ENCODE assay signal across 8 mouse cellular contexts in genomic region chr7:28767462-28767965, GRCm38 (mm10). TPM values are rescaled to one million over a fixed set of nuclear protein-coding genes. Genes with fewer than 3 reads are reported as not detected.
DNase-seq lines count a peak whose midpoint lies in the region; ATAC-seq and TF ChIP-seq lines count a peak whose summit lies in the region.

Nfkbib (minus strand) TSS chr7:28767512.

- no peak for TF ChIP-seq EP300 in liver, postnatal 0 days (IDR thresholded peaks at IDR 0.05; ENCODE audit: low read depth)

- H3K9me3 ChIP-seq in hindbrain, embryonic 16.5 days (ENCODE audit: control insufficient read depth, low read length): no peaks in the 10 kb centered on the region
- no peaks in the 10 kb centered on the region for H3K9me3 ChIP-seq in liver, postnatal 0 days (ENCODE audit: low read length)

- peak within 1 kb of the TSS; percentile 93 for H3K27ac ChIP-seq in layer of hippocampus, adult 2 months
- H3K27ac ChIP-seq in hindbrain, embryonic 16.5 days (ENCODE audit: low read depth, low read length): no peak within 1 kb of the TSS
- peak within 1 kb of the TSS; percentile 78; the same call in 1 of the 2 replicates for H3K27ac ChIP-seq in liver, postnatal 0 days (ENCODE audit: low read depth)

- peaks cover 3% of the 10 kb centered on the region; the same call in 1 of the 2 replicates for H3K36me3 ChIP-seq in hindbrain, embryonic 16.5 days (ENCODE audit: control insufficient read depth, insufficient read depth, low read length)
- H3K36me3 ChIP-seq in liver, postnatal 0 days (replicated peaks; ENCODE audit: insufficient read depth, low read length): peaks cover 5% of the 10 kb centered on the region; the same call in 1 of the 2 replicates

- no peak for ATAC-seq in hindbrain, embryonic 16.5 days
- ATAC-seq in liver, postnatal 0 days: no peak
- no peak for ATAC-seq in erythroid progenitor cell, adult 5-6 weeks (replicated peaks; ENCODE audit: low FRiP score, poor library complexity, severe bottlenecking)

- H3K9ac ChIP-seq in hindbrain, embryonic 16.5 days (ENCODE audit: low read depth, low read length): peak within 1 kb of the TSS; percentile 83
- peak within 1 kb of the TSS; percentile 73 for H3K9ac ChIP-seq in liver, postnatal 0 days (replicated peaks)

- TF ChIP-seq CTCF in layer of hippocampus, adult 2 months (conservative IDR thresholded peaks at IDR 0.05): no peak
- no peak for TF ChIP-seq CTCF in liver, postnatal 0 days (IDR thresholded peaks at IDR 0.05; ENCODE audit: low read depth)

- H3K4me2 ChIP-seq in hindbrain, embryonic 16.5 days (ENCODE audit: low read length): peak within 1 kb of the TSS; percentile 68
- peak within 1 kb of the TSS; percentile 89 for H3K4me2 ChIP-seq in liver, postnatal 0 days (ENCODE audit: low read depth, low read length)

- peaks cover 27% of the 10 kb centered on the region for H3K4me1 ChIP-seq in hindbrain, embryonic 16.5 days (ENCODE audit: control insufficient read depth, insufficient read depth, low read depth, low read length)
- peaks cover 23% of the 10 kb centered on the region for H3K4me1 ChIP-seq in liver, postnatal 0 days (ENCODE audit: insufficient read depth)

- 65% methylated on average over 7 of the region's 7 CpGs for WGBS in hindbrain, embryonic 16.5 days
- 70% methylated on average over 7 of the region's 7 CpGs for WGBS in liver, postnatal 0 days (ENCODE audit: insufficient replicate concordance)

- no peaks in the 10 kb centered on the region for H3K27me3 ChIP-seq in hindbrain, embryonic 16.5 days (replicated peaks; ENCODE audit: control insufficient read depth, insufficient read depth, low read length)
- H3K27me3 ChIP-seq in liver, postnatal 0 days (ENCODE audit: insufficient read depth, low read length): no peaks in the 10 kb centered on the region

- no peak for DNase-seq in layer of hippocampus, adult 2 months (ENCODE audit: low spot score in 2 of 2)
- no peak for DNase-seq in layer of hippocampus, adult 9-11 months
- no peak for DNase-seq in adrenal gland, postnatal 14 days
- DNase-seq in gastrocnemius, postnatal 14 days: no peak
- DNase-seq in liver, postnatal 0 days: no peak
- DNase-seq in ovary, adult 18-20 months (ENCODE audit: low spot score): no peak

- peak within 1 kb of the TSS; percentile 91 for H3K4me3 ChIP-seq in layer of hippocampus, adult 2 months
- H3K4me3 ChIP-seq in hindbrain, embryonic 16.5 days (ENCODE audit: low read length): peak within 1 kb of the TSS; percentile 83
- H3K4me3 ChIP-seq in liver, postnatal 0 days (ENCODE audit: low read depth, low read length): peak within 1 kb of the TSS; percentile 73

- intact Hi-C loops in gastrocnemius, postnatal 14 days (cut with DNase I; ENCODE audit: low total_unique reads): no loop called here

RNA-seq across cellular contexts. Expression of gene Nfkbib, which starts in this region (rescaled TPM):
- 10 to 100 TPM; 25.6 to 27.2 TPM for total RNA-seq in layer of hippocampus, adult 2 months (2021)
- 38.5 and 43.0 TPM in 2 replicates for total RNA-seq in adrenal gland, postnatal 14 days (2021)
- total RNA-seq in gastrocnemius, postnatal 14 days (2021): 10 to 100 TPM; 21.2 to 21.3 TPM
- 70.2 and 72.2 TPM in 2 replicates for polyA plus RNA-seq in hindbrain, embryonic 16.5 days (2015; fragmentation: Nextera tagmentation; extraction: Ambion mirVana)
- polyA plus RNA-seq in liver, postnatal 0 days (2015; fragmentation: Nextera tagmentation; extraction: Ambion mirVana): 25.1 and 26.9 TPM in 2 replicates
- 8.3 and 12.2 TPM in 2 replicates for total RNA-seq in erythroid progenitor cell, adult 5-6 weeks (2015; ENCODE audit: low replicate concordance)
- total RNA-seq in erythroid progenitor cell, adult 5-6 weeks (2017; ENCODE audit: low replicate concordance): 4.8 and 5.5 TPM in 2 replicates
